Mouse (Mus musculus): Measurements from ENCODE around the gene Hoxd9.

Hoxd9 gene

DNA sequence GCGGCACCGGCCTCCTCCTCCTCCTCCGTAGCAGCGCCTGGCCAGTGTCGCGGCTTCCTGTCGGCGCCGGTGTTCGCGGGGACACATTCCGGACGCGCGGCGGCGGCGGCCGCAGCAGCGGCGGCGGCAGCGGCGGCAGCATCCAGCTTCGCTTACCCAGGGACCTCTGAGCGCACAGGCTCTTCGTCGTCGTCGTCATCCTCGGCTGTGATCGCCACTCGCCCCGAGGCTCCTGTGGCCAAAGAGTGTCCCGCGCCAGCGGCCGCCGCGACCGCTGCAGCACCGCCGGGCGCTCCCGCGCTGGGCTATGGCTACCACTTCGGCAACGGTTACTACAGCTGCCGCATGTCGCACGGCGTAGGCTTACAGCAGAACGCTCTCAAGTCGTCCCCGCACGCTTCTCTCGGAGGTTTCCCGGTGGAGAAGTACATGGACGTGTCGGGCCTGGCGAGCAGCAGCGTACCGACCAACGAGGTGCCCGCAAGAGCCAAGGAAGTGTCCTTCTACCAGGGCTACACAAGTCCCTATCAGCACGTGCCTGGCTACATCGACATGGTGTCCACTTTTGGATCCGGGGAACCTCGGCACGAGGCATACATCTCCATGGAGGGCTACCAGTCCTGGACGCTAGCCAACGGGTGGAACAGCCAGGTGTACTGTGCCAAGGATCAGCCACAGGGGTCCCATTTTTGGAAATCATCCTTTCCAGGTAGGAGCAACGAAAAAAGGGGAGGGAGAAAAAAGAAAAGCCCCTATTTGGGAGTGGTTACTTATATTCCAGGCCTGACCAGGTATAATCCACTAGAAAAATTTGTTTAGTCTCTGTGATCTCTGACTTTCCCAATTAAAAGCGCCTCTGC is 28.9 kb upstream of the Hoxd9 start:
- no peak for DNase-seq

DNA sequence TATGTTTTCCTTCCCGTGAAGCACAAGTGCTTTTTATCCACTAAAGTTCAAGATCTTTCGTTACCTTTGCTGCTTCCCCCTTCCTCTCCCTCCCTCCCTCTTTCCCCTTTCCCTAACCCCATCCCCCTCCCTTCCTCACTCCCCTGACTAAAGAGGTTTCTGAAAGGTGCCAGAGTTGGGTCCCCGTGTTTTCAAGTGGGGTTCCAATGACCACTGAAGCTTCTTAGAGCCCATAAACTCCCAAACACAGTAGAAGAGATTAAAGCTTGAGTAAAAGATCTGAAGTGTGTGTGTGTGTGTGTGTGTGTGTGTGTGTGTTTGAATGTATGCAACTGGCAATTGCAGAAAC is 28.3 kb upstream of the Hoxd9 start:
- peak in 1 of 2 experiments; percentile 1 for DNase-seq

DNA sequence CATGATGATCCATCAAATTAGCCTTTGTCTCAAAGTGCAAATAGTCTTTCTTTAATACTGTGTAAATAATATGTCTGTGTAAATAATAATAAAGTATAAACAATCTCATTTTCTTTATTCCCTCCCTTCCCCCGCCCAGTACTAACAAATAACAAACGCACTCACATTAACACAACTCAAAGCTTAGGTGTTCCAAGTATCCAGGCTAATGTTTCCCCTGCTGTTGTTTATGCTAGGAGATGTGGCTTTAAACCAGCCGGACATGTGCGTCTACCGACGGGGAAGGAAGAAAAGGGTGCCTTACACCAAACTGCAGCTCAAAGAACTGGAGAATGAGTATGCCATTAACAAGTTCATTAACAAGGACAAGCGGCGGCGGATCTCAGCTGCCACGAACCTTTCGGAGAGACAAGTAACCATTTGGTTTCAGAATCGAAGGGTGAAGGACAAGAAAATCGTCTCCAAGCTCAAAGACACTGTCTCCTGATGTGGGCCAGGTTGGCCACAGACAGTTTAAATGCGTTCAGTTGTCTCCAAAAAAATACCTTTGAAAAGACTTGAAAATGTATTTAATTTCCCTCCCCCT is 27.8 kb upstream of the Hoxd9 start:
- no peak for DNase-seq

DNA sequence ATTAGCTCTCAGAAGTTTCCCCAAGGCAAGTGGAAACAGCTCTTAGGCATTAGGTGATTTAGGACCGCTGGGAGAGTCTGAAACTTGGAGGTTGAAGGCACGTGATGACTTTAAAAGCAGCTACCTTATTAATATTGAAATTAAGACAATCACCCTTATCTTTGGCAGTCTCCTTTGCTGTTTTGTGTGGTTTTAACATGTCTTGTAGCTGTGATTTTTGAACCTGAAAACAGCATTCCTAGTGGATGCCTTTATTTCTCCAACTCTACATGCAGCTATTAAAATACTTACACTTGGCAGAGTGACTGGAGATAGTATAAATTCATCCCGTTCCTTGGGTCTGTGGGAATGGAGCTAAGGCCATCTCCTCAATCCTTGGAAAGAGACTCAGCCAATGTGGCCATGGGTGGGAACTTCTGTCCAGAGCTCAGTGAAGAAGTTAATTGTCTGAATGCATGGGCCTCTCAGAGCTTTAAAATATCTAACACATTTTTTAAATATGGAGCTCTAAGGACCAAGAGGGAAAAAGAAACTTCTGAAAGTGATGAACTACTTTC is 26.8 kb upstream of the Hoxd9 start:
- DNase-seq, result no peak

DNA sequence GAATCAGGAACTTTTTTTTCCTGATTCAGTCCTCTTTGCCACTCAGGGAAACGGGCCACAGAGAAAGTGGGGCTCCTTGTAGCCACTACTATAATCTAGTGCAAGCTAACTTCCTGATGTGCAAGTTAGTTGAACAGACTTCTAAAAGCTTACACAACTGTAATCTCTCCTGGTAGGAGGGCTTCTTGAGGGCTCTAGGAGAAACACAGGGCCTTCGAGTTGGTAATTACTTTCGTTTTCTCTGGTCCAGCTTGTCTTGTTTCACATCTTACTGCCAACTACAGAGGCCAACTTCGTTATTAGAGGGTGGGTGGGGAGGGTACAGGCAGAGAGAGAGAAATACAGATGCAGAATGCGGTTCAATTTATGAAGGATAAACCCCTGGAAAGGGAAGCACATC is 25.7 kb upstream of the Hoxd9 start:
- no peak for DNase-seq

DNA sequence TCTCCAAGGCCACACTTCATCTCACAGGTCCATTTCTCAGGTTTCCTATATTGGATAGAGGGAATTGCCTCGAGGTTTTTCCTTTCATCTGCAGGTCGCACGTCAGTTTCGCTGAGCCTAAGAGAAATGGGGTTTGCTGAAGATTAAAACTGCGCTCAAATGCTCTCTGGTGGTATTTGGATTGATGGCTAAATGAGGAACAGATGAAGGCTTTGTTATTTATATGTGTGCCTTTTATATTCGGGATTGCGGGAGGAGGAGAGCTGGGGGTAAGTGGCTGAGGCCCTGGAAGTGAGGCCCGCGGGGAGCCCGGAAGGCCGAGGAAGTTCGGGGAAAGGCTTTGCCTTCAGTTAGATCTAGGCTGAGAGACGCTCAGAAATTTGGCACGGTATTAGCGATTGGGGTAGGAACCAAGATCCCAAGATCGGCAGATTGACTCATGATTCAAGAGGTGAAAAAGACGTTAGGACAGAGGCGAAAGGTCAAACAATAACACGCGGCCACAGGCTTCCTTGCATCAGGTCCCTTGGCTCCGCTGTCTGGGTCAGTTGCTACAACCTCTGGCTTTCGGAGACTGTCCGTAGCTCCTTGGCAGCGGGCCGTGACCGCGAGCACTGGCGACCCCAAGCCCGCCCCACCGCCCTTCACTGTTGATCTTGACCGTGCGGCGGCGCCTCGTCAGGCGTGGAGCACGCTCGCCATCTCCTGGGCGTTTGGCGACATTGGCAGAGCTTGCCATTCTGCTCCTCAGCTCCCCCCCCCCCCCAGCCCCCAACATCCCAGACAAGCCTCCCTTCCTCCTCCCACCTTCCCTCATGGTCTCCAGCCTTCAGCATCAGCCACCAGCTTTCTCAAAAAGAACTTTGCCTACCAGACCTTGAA is 24.8 kb upstream of the Hoxd9 start:
- peak; percentile 84 to 85 for DNase-seq

DNA sequence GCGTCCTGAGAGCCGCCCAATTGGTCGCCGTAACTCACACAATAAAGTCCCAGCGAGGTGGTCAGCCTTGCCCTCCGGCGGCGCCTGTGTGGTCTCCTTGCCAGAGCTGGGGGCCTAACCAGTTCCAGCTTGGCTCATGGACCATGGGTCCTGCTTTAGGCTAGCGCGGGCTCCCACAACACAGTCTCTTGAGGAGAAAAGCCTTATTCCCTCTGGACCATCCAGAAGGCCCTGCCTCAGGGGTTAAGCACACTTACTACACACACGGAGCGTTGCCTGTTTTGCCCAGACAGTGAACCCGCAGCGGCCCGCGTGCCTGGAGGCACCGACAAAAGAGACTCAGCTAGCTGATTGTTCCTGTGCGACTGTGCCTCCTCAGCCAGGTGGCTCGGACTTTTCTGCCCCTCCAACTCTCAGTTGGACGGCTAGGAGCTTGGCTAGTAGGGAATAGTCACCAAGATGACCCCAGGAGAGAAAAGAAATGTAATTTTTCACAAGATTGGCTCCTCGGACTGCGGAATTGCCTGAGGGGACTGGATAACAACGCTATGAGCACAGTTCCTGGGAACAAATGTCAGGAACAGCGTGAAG is 23.6 kb upstream of the Hoxd9 start:
- no peak for DNase-seq

DNA sequence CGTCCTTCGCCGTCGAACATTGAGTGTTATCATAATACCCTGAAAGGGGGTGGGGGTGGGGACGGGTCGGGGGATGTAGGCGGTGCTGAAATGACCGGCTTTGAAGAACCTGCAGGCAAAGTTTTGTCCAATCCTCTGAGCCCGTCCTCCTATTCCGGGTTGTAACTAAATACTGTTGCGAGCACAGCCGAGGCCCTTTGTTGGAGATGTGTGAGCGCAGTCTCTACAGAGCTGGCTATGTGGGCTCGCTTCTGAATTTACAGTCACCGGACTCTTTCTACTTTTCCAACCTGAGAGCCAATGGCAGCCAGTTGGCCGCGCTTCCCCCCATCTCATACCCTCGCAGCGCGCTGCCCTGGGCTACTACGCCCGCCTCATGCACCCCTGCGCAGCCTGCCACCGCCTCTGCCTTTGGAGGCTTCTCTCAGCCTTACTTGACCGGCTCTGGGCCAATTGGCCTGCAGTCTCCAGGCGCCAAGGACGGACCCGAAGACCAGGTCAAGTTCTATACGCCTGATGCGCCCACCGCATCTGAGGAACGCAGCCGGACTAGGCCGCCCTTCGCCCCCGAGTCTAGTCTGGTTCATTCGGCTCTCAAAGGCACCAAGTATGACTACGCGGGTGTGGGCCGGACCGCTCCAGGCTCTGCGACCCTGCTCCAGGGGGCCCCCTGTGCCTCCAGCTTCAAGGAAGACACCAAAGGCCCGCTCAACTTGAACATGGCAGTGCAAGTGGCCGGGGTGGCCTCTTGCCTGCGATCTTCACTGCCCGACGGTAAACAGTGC is 22.5 kb upstream of the Hoxd9 start, which contains the start of gene Hoxd12:
Gene Hoxd12 (plus strand): TSS at position 133 of the 785 bp plus-strand sequence.
- DNase-seq, result no peak

DNA sequence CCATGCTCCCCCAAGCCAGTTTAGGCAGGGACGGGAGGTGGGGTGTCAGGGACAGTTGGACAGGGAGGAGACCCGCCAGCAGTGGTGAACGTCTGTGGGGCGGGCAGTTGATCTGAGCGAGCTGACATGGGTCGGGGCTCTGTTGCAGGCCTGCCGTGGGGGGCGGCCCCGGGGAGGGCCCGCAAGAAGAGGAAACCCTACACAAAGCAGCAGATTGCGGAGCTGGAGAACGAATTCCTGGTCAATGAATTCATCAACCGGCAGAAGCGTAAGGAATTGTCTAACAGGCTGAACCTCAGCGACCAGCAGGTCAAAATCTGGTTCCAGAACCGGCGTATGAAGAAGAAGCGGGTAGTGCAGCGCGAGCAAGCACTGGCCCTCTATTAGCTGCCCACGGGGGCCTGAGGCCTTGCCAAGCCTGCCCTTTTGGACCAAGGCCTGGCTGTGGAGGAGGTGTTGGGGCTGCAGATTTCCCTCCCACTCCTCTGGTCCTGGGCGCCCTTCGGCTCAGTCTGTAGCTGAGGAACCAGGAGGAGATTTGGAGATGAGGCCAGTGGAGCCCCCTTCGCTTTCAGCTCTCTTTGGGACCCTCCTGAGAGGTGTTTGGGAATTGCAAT is 21.8 kb upstream of the Hoxd9 start:
- peak in 1 of 2 experiments; percentile 23 for DNase-seq

DNA sequence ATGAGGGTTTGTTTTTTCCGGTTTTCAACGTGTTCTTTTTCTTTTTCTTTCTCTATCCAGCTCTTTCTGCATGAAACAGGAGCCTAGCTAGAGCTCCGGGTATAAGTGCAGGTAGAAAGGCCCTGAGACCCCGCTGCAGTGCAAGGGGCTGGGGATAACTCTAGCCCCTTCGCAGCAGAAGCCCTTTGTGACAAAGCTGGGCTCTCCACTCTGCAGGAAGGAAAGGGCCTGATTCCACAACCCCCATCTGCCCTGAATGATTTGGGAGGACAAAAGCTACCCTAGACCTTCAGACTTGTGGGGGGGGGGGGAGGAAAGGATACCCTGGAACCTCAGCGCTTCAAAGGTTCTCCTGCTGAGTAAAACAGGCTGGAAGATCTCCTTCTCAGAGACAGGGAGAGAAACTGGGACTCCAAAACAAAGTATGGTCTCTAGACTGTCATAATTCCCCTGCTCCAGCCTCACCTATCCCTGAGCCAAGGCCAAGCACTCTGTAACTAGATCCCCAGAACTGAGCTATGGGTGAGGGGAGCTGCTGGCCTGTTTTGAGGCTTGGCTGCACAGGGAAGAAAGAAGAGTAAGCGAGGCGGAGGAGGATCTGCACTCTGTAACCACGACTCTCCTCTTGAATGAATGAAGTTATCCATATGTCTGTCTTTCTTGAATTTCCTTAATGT is 21.0 kb upstream of the Hoxd9 start:
- no peak for DNase-seq

DNA sequence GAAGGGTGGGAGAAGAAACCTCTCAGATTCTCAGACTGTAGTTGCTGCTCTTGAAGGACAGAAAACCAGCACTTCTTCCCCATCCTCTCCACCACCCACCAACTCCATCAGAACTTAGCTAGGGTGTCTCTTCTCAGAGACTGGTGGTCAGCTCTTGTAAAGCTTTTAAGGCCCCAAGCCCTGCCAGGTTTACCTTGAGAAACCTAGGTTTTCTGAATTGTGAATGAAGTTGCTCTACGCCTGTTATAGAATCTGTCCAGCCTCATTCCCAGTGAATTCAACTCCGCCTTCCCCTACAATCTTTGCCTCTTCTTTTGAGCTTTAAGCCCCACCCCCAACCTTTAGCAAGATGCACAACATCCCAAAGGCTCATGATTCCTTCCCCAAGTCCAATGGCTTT is 20.4 kb upstream of the Hoxd9 start:
- no peak for DNase-seq

DNA sequence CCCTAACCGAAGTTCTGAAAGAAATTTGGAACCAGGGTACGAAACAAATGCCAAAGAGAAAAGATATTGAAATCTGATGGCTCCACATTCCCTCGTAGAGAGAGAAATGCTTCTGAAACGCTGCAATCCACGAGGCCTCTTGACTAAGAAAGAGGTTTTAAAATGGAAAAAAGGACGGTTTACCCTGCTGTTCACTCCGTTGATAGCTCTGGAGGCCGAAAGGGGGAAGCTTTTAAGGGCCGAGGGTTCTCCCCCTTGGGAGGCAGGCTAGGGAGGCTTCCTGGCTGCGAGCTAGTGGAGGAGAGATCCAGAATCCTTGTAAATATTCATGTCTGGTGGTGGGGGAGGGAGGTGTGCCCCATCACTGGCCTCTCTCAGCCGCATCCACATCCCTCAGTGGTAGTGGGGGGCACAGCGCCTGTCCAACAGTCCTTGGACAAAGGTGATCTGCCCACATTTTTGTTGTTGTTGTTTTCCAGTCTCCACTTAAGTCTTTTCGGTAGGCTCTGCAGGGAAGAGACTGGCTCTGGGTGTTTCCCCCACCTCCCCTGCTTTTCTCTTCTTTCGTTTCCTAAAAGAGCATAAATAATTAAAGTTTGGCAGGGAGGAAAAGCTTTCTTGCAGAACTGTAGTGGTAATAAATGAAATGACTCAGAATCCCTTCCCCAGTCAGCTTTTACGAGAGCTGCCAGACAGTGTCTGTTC is 18.5 kb upstream of the Hoxd9 start, which contains the start of gene Hoxd11:
Gene Hoxd11 (plus strand): TSS at position 667 of the 705 bp plus-strand sequence.
- peak in 1 of 2 experiments; percentile 8 for DNase-seq

DNA sequence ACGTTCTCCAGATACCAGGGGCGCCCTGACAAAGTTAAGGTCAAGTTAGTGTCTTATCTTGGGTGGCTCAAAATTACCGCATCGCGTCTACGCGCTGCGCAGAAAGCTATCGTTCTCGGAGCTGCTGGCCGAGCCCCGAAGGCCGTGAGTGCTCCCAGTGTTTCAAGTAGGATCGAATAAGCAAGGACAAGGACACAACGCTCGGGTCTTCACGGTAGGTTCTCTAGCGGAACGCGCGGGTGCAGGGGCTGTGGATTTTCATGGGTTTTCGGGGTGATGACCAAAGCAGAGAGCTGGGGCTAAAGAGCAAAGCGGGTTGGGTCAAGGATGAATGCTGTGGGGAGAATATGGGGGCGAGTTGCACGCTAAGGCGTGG is 17.9 kb upstream of the Hoxd9 start:
- DNase-seq, result no peak

DNA sequence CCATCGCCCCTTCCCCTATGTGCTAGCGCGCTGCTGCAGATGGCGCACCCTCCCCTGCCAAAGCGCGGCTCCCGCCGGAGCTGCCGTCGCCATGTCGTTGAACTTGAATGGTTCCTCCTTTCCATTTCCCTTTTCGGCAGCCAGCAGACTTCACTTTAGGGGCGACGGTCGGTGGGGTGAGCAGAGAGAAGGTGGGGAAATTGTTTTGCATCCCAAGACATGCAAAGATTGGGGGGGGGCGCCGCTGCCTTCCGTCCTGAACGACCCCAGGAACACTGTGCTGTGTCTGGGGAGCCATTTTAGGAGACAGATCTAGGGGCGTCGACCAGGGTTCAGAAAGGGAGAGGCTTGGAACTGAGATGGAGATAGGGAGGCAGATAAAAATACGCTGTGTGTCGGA is 17.5 kb upstream of the Hoxd9 start:
- no peak for DNase-seq

DNA sequence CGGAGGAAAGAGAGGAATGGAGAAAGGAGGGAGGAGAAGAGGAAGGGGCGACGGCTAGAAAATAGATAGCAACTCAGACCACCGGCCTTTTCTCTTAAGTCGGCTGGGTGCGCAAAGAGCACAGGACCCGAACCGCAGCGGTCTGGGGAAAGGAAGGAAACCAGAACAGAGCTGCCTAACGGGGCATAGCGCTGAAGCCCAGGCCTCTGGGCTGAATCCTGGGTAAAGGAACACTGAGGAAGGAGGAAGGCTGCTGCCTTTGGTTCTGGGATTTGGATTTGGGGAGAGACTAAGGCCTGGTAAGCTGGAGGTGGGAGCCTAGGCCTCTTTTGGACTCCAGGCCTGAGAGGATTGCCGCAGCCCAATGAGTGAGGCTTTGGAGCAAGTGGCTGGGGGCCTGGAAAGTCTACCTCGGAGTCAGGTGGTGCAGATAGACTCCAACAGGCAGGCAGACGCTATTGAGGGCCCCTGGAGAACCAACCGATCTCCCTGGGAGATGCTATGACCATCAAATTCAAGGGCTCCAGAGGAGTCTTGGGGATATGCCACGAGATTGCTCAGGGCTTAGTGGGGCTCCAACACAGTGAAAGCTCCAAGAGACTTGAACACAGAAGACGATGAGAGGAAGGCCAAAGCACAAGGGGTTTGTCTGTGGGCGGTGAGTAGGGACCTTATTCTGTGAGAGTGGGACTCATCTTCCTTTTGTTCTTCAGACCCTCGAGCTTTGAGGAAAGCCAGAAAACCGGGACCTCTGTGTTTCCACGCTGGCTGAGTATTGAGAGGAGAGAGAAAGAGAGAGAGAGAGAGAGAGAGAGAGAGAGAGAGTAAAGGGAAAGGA is 16.7 kb upstream of the Hoxd9 start:
- no peak for DNase-seq

DNA sequence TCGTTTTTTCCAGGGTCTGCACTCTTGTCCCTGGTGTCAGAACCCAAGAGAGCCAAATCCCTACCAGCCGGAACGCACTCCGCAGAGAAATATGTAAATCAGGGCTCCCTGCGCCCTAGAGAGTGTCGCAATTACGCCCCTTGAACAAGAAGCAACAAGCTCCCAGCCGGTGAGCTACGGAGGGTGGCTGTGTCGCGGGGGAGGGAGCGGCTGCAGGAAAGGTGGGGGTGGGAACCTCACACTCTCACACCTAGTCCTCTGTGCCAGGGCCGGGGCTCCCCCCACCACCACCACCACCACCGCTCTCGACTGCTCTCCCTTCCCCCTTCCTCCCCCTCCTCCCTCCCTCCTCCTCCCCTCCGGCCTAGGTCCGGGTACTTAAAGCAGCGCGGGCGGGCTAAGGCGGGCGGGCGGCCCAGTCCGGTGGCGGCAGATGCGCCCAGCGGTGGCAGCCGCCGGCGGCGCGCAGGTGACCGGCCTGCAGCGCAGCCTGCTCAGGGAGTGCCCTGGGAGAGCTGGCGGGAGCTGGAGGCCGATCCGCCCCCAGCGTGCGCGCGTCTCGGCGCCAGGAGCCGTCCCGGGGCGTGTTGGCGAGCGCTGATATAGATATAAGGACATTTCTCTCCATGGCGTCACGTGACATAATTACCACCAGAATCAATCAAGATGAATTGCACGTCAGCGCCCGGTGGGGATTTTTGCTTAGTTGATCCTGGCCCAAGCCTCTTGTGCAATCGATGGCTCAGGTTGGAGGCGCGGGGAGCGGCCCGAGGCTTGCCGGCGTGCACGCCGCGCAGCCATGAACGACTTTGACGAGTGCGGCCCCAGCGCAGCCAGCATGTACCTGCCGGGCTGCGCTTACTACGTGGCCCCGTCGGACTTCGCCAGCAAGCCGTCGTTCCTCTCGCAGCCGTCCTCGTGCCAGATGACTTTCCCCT is 15.7 kb upstream of the Hoxd9 start:
- DNase-seq, result peak in 1 of 2 experiments; percentile 8

DNA sequence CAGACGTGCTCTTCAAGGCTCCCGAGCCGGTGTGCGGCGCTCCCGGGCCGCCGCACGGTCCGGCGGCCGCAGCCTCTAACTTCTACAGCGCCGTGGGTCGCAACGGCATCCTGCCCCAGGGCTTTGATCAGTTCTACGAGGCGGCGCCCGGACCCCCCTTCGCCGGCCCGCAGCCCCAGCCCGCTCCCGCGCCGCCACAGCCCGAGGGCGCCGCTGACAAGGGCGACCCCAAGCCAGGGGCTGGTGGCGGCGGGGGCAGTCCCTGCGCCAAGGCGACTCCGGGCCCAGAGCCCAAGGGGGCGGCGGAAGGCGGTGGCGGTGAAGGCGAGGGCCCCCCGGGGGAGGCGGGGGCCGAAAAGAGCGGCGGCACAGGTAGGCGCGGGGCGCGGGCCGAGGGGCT is 14.7 kb upstream of the Hoxd9 start:
- DNase-seq, result no peak

DNA sequence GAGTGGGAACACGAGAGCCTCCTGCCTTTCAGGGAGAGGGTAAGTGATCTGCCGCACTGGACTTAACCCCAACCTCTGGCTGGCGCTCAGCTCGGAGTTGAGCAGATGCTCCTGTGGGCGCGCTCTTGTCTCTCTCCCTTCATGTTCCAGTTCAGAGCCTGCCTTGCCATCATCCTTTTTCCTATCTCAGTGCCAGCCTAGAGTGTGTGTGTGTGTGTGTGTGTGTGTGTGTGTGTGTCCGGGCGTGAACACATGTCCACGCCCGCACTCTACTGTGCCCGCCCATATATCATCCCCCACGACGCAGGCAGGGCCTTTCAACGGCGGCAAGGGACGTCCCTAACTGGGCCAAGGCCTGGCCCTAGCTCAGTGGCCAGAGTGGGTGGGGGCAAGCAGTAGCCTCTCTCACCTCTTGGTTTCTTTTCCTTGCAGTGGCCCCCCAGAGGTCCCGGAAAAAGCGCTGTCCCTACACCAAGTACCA is 14.0 kb upstream of the Hoxd9 start:
- no peak for DNase-seq
